ENCODE assay signal across 8 mouse cellular contexts in genomic region chr7:48881971-48882609, GRCm38 (mm10). TPM values are rescaled to one million over a fixed set of nuclear protein-coding genes. Genes with fewer than 3 reads are reported as not detected.
DNase-seq lines count a peak whose midpoint lies in the region; ATAC-seq and TF ChIP-seq lines count a peak whose summit lies in the region.
"Had no signal": no experiment of that assay in that cellular context is flagged by ENCODE, and none has a peak within 500 bp of the region (broad histone marks: within the 10 kb centered on the region; RNA-seq: fewer than 3 reads in every experiment).

No protein-coding gene starts in this region.

- no peak for ATAC-seq in heart, embryonic 15.5 days (replicated peaks; ENCODE audit: insufficient number of reproducible peaks, insufficient read depth, low FRiP score, low read depth)
- no peak for ATAC-seq in liver, embryonic 14.5 days (ENCODE audit: insufficient read depth)
- no peak for ATAC-seq in neural tube, embryonic 11.5 days (ENCODE audit: insufficient read depth, low FRiP score, low TSS enrichment)

- no peaks in the 10 kb centered on the region for H3K9me3 ChIP-seq in heart, embryonic 15.5 days (replicated peaks)
- no peaks in the 10 kb centered on the region for H3K9me3 ChIP-seq in liver, embryonic 14.5 days (ENCODE audit: control insufficient read depth, low read length)
- no peaks in the 10 kb centered on the region for H3K9me3 ChIP-seq in neural tube, embryonic 11.5 days (ENCODE audit: control insufficient read depth, low read length)

- H3K4me1 ChIP-seq in brown adipose tissue, adult 24 weeks (ENCODE audit: control insufficient read depth, insufficient read depth, insufficient read length, low read length): peaks cover 3% of the 10 kb centered on the region; the same call in 1 of the 2 replicates
- H3K4me1 ChIP-seq in heart, embryonic 15.5 days (replicated peaks): peaks cover 26% of the 10 kb centered on the region
- H3K4me1 ChIP-seq in liver, embryonic 14.5 days (replicated peaks; ENCODE audit: control insufficient read depth in 2 of 2, insufficient read depth in 2 of 2, low read length in 1 of 2): peaks cover 12 to 13% of the 10 kb centered on the region in 2 experiments
- H3K4me1 ChIP-seq in neural tube, embryonic 11.5 days (ENCODE audit: control insufficient read depth, insufficient read depth, low read length): peaks cover 6% of the 10 kb centered on the region; the same call in 1 of the 2 replicates

- H3K27ac ChIP-seq in brown adipose tissue, adult 24 weeks (replicated peaks; ENCODE audit: low read depth, low read length): no peak overlapping the region
- 0 out of 2 replicates have a peak overlapping the region, but pooled peaks have one; percentile 38 for H3K27ac ChIP-seq in heart, embryonic 15.5 days
- peak overlapping the region; percentile 18 for H3K27ac ChIP-seq in liver, embryonic 14.5 days
- H3K27ac ChIP-seq in neural tube, embryonic 11.5 days (ENCODE audit: low read depth, low read length): no peak overlapping the region

- peak; percentile 34 for DNase-seq in ES-CJ7 (ENCODE audit: low read depth, low spot score)
- DNase-seq in liver, embryonic 14.5 days (ENCODE audit: low read depth in 3 of 3, low spot score in 3 of 3): peak in 1 of 3 experiments; percentile 33
- DNase-seq in neural tube, embryonic 11.5 days (ENCODE audit: low spot score): peak; percentile 38
- no peak for DNase-seq in ovary, adult 18-20 months (ENCODE audit: low spot score)
- no peak for DNase-seq in urinary bladder, postnatal 4 days (ENCODE audit: low spot score in 2 of 2)

- peaks cover 13% of the 10 kb centered on the region; the same call in 1 of the 2 replicates for H3K36me3 ChIP-seq in heart, embryonic 15.5 days
- H3K36me3 ChIP-seq in liver, embryonic 14.5 days (replicated peaks; ENCODE audit: control insufficient read depth, insufficient read depth, low read depth): peaks cover 25% of the 10 kb centered on the region
- 0 out of 2 replicates have a peak, but pooled peaks cover 4% of the 10 kb centered on the region for H3K36me3 ChIP-seq in neural tube, embryonic 11.5 days (ENCODE audit: control insufficient read depth, insufficient read depth, low read length)

- 1% methylated on average over 28 of the region's 28 CpGs for WGBS in heart, embryonic 15.5 days
- WGBS in liver, embryonic 14.5 days (ENCODE audit: insufficient replicate concordance): under 1% methylated on average over 28 of the region's 28 CpGs
- 2% methylated on average over 28 of the region's 28 CpGs for WGBS in neural tube, embryonic 11.5 days

- H3K4me3 ChIP-seq in brown adipose tissue, adult 24 weeks (ENCODE audit: insufficient read depth, low read depth, low read length): peak overlapping the region; percentile 53
- peak overlapping the region; percentile 97 for H3K4me3 ChIP-seq in heart, embryonic 15.5 days
- H3K4me3 ChIP-seq in liver, embryonic 14.5 days (ENCODE audit: insufficient read depth in 1 of 2, low read depth in 2 of 2, low read length in 2 of 2): peak overlapping the region; percentile 81 to 83
- H3K4me3 ChIP-seq in neural tube, embryonic 11.5 days (ENCODE audit: low read depth, low read length): peak overlapping the region; percentile 80

- no peaks in the 10 kb centered on the region for H3K27me3 ChIP-seq in heart, embryonic 15.5 days
- H3K27me3 ChIP-seq in liver, embryonic 14.5 days (ENCODE audit: control insufficient read depth, insufficient read depth, low read length): peaks cover 10% of the 10 kb centered on the region
- peaks cover 9% of the 10 kb centered on the region; the same call in 1 of the 2 replicates for H3K27me3 ChIP-seq in neural tube, embryonic 11.5 days (ENCODE audit: control insufficient read depth, insufficient read depth, low read length)

- H3K4me2 ChIP-seq in heart, embryonic 15.5 days: peak overlapping the region; percentile 94
- H3K4me2 ChIP-seq in liver, embryonic 14.5 days (ENCODE audit: low read depth): peak overlapping the region; percentile 76
- peak overlapping the region; percentile 97 for H3K4me2 ChIP-seq in neural tube, embryonic 11.5 days (ENCODE audit: low read depth)

- H3K9ac ChIP-seq in heart, embryonic 15.5 days: peak overlapping the region; percentile 90
- H3K9ac ChIP-seq in liver, embryonic 14.5 days (replicated peaks): peak overlapping the region; percentile 88
- peak overlapping the region; percentile 61 for H3K9ac ChIP-seq in neural tube, embryonic 11.5 days (ENCODE audit: low read length)

- TF ChIP-seq CTCF in liver, embryonic 14.5 days (IDR thresholded peaks at IDR 0.05; ENCODE audit: low read depth): no peak

- TF ChIP-seq EP300 in liver, embryonic 14.5 days (IDR thresholded peaks at IDR 0.05; ENCODE audit: low read depth): no peak

RNA-seq across cellular contexts. Expression of gene E2f8, which starts 0.7 kb away (rescaled TPM):
- polyA plus RNA-seq in brown adipose tissue, adult 24 weeks (2012; ENCODE audit: insufficient read depth, insufficient read length, missing spikeins): not detected in 2 replicates
- 15.6 and 18.9 TPM in 2 replicates for polyA plus RNA-seq in heart, embryonic 15.5 days (2015; fragmentation: Nextera tagmentation; extraction: Ambion mirVana)
- polyA plus RNA-seq in liver, embryonic 14.5 days (2012; rRNA removed): 23.6 and 25.9 TPM in 2 replicates
- polyA plus RNA-seq in liver, embryonic 14.5 days (2014; fragmentation: Nextera tagmentation; extraction: Ambion mirVana): 28.2 and 32.0 TPM in 2 replicates
- 16.2 and 16.5 TPM in 2 replicates for polyA plus RNA-seq in neural tube, embryonic 11.5 days (2014; fragmentation: Nextera tagmentation; extraction: Ambion mirVana)

RNA-seq across cellular contexts. Expression of gene Nav2, which starts 26.4 kb away (rescaled TPM):
- polyA plus RNA-seq in brown adipose tissue, adult 24 weeks (2012; ENCODE audit: insufficient read depth, insufficient read length, missing spikeins): 10.1 and 14.2 TPM in 2 replicates
- 30.7 and 40.0 TPM in 2 replicates for polyA plus RNA-seq in heart, embryonic 15.5 days (2015; fragmentation: Nextera tagmentation; extraction: Ambion mirVana)
- polyA plus RNA-seq in liver, embryonic 14.5 days (2012; rRNA removed): 1.3 and 1.5 TPM in 2 replicates
- 1.6 and 2.0 TPM in 2 replicates for polyA plus RNA-seq in liver, embryonic 14.5 days (2014; fragmentation: Nextera tagmentation; extraction: Ambion mirVana)
- 15.9 and 19.2 TPM in 2 replicates for polyA plus RNA-seq in neural tube, embryonic 11.5 days (2014; fragmentation: Nextera tagmentation; extraction: Ambion mirVana)

RNA-seq across cellular contexts. Expression of gene Csrp3, which starts 34.3 kb away (rescaled TPM):
- polyA plus RNA-seq in brown adipose tissue, adult 24 weeks (2012; ENCODE audit: insufficient read depth, insufficient read length, missing spikeins): 9.8 and 11.2 TPM in 2 replicates
- 1,541 and 1,964 TPM in 2 replicates for polyA plus RNA-seq in heart, embryonic 15.5 days (2015; fragmentation: Nextera tagmentation; extraction: Ambion mirVana)
- 0.07 TPM in 1 of 2 replicates, not detected in the other for polyA plus RNA-seq in liver, embryonic 14.5 days (2012; rRNA removed)
- polyA plus RNA-seq in liver, embryonic 14.5 days (2014; fragmentation: Nextera tagmentation; extraction: Ambion mirVana): 0.30 TPM in 1 of 2 replicates, not detected in the other
- polyA plus RNA-seq in neural tube, embryonic 11.5 days (2014; fragmentation: Nextera tagmentation; extraction: Ambion mirVana): 1.4 and 2.4 TPM in 2 replicates
- polyA plus RNA-seq: large intestine, adult 2 months had no signal

Comparison
In these comparisons a context has a peak if more than half of its experiments do, and no peak if none do; other contexts are left out.
1. DNase-seq: peak in ES-CJ7 (single experiment) and neural tube, embryonic 11.5 days (single experiment); none in ovary, adult 18-20 months (single experiment) and urinary bladder, postnatal 4 days (0 of 2).
2. H3K27ac ChIP-seq: peak in heart, embryonic 15.5 days (single experiment) and liver, embryonic 14.5 days (single experiment); none in brown adipose tissue, adult 24 weeks (single experiment) and neural tube, embryonic 11.5 days (single experiment).
3. RNA of gene E2f8, which starts 0.7 kb away (polyA plus RNA-seq): 23.6 to 32.0 TPM in liver, embryonic 14.5 days, 16.2 to 16.5 TPM in neural tube, embryonic 11.5 days and 15.6 to 18.9 TPM in heart, embryonic 15.5 days; not detected in brown adipose tissue, adult 24 weeks; every median in the first group is over 10 times any median in the second.
4. RNA of gene Csrp3, which starts 34.3 kb away (polyA plus RNA-seq): 1,541 to 1,964 TPM in heart, embryonic 15.5 days; 9.8 to 11.2 TPM in brown adipose tissue, adult 24 weeks, 1.4 to 2.4 TPM in neural tube, embryonic 11.5 days and 0.07 to 0.30 TPM in liver, embryonic 14.5 days; every median in the first group is over 100 times any median in the second.
5. Peak in every context shown above with its lines, with median percentiles within 50 percentile points of each other: H3K4me3 ChIP-seq, H3K4me2 ChIP-seq and H3K9ac ChIP-seq.